Mouse (Mus musculus) central nervous system, embryonic 14 days (tissue): ENCODE data around the gene Sema4d. TPM values are rescaled to one million over a fixed set of nuclear protein-coding genes. Genes with fewer than 3 reads are reported as not detected.

Experiments used
- polyA plus RNA-seq: library from polyadenylated mRNA; depleted of rRNA; stranded (reverse); fragments of >200 nt; gene quantifications from 2 replicates; pipeline ENCODE4 v1.2.3, GENCODE M21; 2012; rRNA removed

Sema4d gene
- polyA plus RNA-seq = 22.4 and 23.1 TPM in 2 replicates

DNA sequence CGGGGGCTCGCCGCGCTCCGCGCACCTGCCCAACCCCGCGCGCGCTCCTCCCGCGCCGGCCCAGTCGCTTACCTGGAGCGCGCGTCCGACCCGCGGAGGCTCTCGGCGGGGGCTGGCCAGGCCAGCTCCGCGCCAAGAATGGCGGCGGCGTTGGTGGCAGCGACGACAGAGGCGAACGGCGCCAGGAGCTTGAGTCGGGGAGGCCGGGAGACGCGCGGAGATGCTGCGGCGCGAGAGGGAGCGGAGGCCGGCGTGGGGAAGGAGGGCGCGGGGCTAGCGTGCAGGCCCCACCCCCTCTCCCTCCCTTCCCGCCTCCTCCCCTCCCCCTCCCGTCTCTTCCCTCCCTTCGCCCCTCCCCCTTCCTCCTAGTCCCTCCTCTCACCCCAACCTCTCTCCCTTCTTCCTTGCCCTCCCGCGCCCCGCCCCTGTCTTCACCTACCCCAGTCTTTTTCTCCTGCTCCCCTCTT lies at the start of gene Sema4d:
TSS of gene Sema4d (minus strand) at position 323 of the 467 bp plus-strand sequence.

DNA sequence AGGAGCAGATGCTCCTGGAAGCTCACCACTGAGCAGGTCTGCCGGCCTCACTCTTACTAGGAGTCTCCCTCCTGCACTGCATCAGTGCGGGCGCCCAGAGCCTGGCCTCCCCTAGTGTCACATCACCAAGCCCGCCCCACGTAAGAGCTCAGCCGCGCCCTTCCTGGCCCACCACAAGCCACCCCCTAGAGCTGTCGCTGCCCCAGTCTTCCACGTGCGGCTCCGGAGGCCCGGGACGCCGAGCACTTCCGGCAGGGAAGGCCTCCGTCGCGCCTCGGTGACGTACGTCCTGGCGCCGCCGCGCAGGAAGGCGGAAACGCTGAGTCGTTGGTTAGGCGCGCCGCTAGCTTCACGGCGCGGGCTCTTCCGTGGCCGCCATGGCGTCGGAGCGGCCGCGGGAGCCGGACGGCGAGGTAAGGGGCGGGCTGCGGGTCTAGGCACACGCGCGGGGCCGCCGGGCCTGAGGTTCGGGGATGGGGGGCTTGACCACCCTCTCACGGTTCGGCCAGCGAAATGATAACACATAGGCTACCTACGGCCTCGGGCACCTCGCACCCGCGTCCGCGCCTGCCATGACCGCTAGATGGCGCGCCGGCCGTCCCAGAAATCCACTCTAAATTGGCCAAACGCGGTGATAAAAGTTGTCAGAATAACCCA lies 142.0 kb downstream of the Sema4d start, which contains the start of gene Secisbp2:
TSS of gene Secisbp2 (plus strand) at position 290 of the 657 bp plus-strand sequence.

DNA sequence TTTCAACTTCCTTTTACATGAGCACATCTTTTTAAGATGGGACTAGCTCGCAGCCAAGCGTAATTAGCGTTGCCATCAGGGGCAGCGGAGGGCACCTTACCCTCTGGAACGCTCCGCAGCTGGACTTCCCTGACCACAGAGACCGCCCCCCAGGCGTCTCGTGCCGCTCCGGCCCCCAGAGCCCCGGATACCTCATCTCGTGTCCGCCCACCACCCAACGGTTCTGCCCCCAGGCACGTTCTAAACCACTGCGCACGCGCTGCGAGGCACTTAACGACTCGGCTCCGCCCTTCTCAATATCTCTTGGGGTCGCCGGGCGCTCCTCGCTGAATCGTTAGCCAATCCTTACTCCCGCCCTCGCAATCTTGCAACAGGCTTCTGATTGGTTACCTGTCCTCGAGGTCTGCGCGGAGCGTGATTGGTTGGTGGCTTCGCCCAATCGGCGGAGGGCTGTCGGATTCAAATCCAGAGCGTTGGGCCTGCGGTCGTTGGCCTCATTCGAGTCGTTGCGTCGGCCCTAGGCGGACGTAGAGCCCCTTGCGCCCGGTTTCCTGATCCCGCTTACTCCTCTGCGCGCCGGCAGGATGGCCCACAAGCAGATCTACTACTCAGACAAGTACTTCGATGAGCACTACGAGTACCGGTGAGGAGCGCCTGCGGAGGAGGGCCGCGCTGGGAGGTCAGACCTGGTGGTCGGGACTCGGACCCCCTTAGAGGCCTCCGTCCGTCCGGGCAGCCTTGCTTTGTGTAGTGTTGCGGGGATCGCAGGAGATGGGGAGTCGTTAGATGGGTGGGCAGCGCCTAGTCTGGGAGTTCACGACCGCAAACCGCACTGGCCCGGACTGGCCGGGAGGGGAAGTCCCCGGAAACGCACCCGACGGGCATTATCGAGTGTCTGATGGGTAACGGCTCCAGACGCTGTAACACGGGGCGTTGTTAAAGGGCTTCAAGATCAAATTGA lies 148.4 kb downstream of the Sema4d start, which contains the start of gene Cks2:
TSS of gene Cks2 (plus strand) at position 404 of the 961 bp plus-strand sequence.

Other genes with a start within 250 kb of the Sema4d start
- 9.8 and 11.7 TPM in 2 replicates for gene Shc3, start 224.3 kb downstream of the Sema4d start, polyA plus RNA-seq
- 72.8 and 90.6 TPM in 2 replicates for gene Cks2, start 148.5 kb downstream of the Sema4d start, polyA plus RNA-seq
- gene Secisbp2, start 142.1 kb downstream of the Sema4d start, polyA plus RNA-seq = 34.1 and 34.8 TPM in 2 replicates
- 116 and 150 TPM in 2 replicates for gene Gadd45g, start 52.9 kb upstream of the Sema4d start, polyA plus RNA-seq